Mouse (Mus musculus) heart, adult 2 months (tissue): ENCODE measurements around the gene Ube2j2. TPM values are rescaled to one million over a fixed set of nuclear protein-coding genes. Genes with fewer than 3 reads are reported as not detected.

Source experiments
- DNase-seq, 2 experiments: peaks; one replicate each; pipeline ENCODE4 v3.0.0; 2021
- H3K27ac ChIP-seq: fragments of 200-600 bp; 2 replicates; pipeline ENCODE4 v1.8.1; 2022
- H3K27me3 ChIP-seq: fragments of 200-500 bp; 2 replicates; pipeline ENCODE4 v1.6.1; 2012; ENCODE audit warnings: mild to moderate bottlenecking, low read length, inconsistent platforms, mixed read lengths; ENCODE audit not compliant: control insufficient read depth, insufficient read depth
- H3K36me3 ChIP-seq: fragments of 200-500 bp; 2 replicates; pipeline ENCODE4 v1.6.1; 2012; ENCODE audit warnings: low read length, inconsistent platforms; ENCODE audit not compliant: control insufficient read depth, insufficient read depth
- H3K4me1 ChIP-seq: fragments of 200-500 bp; 2 replicates; pipeline ENCODE4 v1.6.1; 2011; ENCODE audit warnings: low read length; ENCODE audit not compliant: control insufficient read depth, insufficient read depth
- H3K4me3 ChIP-seq: fragments of 200-600 bp; 2 replicates; pipeline ENCODE4 v1.8.1; 2022
- H3K79me2 ChIP-seq: fragments of 200-500 bp; replicated peaks from 2 replicates; pipeline ENCODE4 v1.6.1; 2012; ENCODE audit warnings: mild to moderate bottlenecking, inconsistent platforms, low read length, moderate library complexity, mixed read lengths; ENCODE audit not compliant: control insufficient read depth, insufficient read depth
- H3K9ac ChIP-seq: fragments of 200-500 bp; 2 replicates; pipeline ENCODE4 v1.6.1; 2012; ENCODE audit warnings: low read depth, mild to moderate bottlenecking, control low read depth, inconsistent platforms, low read length, mixed read lengths
- CTCF ChIP-seq: fragments of 200-600 bp; IDR thresholded peaks from 2 replicates; pipeline ENCODE4 v1.8.1; 2022; ENCODE audit warnings: antibody characterized with exemption, mild to moderate bottlenecking, moderate library complexity
- EP300 ChIP-seq: fragments of 200-500 bp; IDR thresholded peaks from 2 replicates; pipeline ENCODE4 v1.6.1; 2011; ENCODE audit warnings: low read depth, low read length, control low read depth; ENCODE audit not compliant: insufficient read depth
- POLR2A ChIP-seq: fragments of 200-500 bp; IDR thresholded peaks from 2 replicates; pipeline ENCODE4 v1.6.1; 2011; ENCODE audit warnings: mild to moderate bottlenecking, low read depth, low read length, control low read depth; ENCODE audit not compliant: insufficient read depth
- WGBS: fragments of 180-500 bp; shearing (Covaris S2); methylation state at CpG from one replicate; pipeline ENCODE4 v1.1.7; 2018; 5-methylcytosine and 5-hydroxymethylcytosine counted together
- intact Hi-C: fragments of 180-260 bp; cut with DNase I; formaldehyde crosslinking; loops from one replicate; pipeline ENCODE4 v1.15.1; 2025
- polyA plus RNA-seq: library from polyadenylated mRNA; depleted of rRNA; stranded (reverse); fragments of >200 nt; gene quantifications from 2 replicates; pipeline ENCODE4 v1.2.3, GENCODE M21; 2012
- total RNA-seq, 2 experiments: library from RNA; stranded (reverse); gene quantifications; 2 replicates each; pipeline ENCODE4 v1.2.3; 2021

The Ube2j2 gene
- total and polyA plus RNA-seq, 3 experiments, result 29.7 to 56.7 (median 55.8) TPM

DNA sequence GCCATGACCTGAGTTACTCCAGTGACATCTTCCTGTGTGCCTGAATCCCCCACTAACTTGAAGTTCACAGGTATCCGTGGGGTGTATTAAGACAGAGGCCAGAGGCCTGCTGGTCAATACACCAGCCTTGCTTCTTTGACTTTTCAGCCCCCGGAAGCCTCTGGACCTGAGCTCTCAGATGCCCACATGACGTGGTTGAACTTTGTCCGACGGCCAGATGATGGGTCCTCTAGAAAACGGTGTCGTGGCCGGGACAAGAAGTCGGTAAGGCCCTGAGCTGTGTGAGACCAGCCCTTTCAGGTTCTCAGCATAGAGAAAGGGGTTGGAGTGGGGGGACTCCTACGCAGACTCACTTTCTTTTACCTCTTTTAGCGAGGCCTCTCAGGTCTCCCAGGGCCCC is 20.8 kb downstream of the Ube2j2 start:
- Histone ChIP-seq H3K4me3 (no peak overlapping the region), H3K27me3 (no peaks in the 10 kb centered on the region), H3K27ac (no peak overlapping the region), H3K9ac (no peak overlapping the region), H3K79me2 (no peaks in the 10 kb centered on the region), H3K4me1 (peaks cover under 1% of the 10 kb centered on the region; the same call in 1 of the 2 replicates), H3K36me3 (no peaks in the 10 kb centered on the region)
- no peak for TF ChIP-seq EP300
- no peak for TF ChIP-seq POLR2A
- TF ChIP-seq CTCF, result no peak
- WGBS, result 92% methylated on average over 11 of the region's 11 CpGs
- DNase-seq, result no peak
- intact Hi-C loops, result no loop called here

DNA sequence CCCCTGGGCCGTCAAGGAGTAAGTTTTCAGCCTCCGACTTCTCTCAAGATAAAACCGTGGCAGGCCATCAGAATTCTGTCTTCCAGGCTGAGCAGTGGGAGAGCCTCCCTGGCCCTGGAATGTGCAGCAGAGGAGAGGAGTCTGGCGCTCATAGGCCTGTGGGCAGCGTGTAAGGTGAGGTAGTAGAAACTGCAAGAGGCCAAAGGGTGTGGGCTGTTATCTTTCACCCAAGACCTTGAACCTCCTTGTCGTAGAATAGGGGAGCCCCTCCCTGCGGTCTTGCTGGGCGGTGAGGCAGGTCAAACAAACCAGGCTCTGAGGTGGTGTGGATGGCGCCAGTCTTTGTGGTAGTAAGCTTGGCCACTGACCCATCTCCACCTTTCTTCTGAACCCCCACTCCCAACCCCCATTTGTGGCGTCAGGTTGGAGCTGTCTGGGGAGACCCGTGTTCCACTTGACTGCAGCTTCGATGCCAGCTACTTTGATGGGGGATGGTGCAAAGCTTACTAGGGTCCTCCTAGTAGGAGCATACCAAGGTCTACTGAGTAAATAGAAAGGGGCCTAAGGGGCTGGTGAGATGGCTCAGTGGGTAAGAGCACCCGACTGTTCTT is 25.5 kb downstream of the Ube2j2 start:
- Histone ChIP-seq H3K9ac (no peak overlapping the region), H3K4me3 (no peak overlapping the region), H3K4me1 (no peaks in the 10 kb centered on the region), H3K79me2 (no peaks in the 10 kb centered on the region), H3K27me3 (no peaks in the 10 kb centered on the region), H3K27ac (no peak overlapping the region), H3K36me3 (no peaks in the 10 kb centered on the region)
- DNase-seq, result no peak
- WGBS, result 73% methylated on average over 13 of the region's 13 CpGs
- intact Hi-C loops, result no loop called here
- TF ChIP-seq EP300, result no peak
- TF ChIP-seq POLR2A, result no peak
- no peak for TF ChIP-seq CTCF

DNA sequence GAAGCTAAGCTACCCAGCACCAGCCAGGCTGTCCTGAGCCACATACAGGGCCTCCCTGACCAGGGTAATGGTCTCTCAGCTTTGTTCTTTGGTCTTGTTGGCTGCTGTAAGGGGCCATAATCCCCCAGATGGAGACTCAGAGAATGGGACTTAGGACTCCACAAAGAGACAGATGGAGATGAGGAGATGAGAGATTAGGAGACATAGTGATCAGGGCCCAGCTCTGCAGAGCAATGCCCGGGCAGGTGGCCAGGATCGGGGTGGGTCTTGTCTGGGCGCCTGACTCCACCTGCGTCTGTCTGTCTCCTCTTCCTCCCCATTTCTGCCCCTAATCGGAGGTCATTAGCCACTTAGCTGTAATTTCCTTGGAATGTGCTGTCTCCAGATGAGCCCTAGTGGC is 26.7 kb downstream of the Ube2j2 start:
- WGBS, result 85% methylated on average over 5 of the region's 5 CpGs
- no peak overlapping the region for H3K27ac ChIP-seq
- H3K79me2 ChIP-seq, result no peaks in the 10 kb centered on the region
- intact Hi-C loops, result no loop called here
- no peak for DNase-seq
- no peaks in the 10 kb centered on the region for H3K27me3 ChIP-seq
- H3K36me3 ChIP-seq, result no peaks in the 10 kb centered on the region
- TF ChIP-seq EP300 (no peak), CTCF (no peak), POLR2A (no peak)
- no peaks in the 10 kb centered on the region for H3K4me1 ChIP-seq
- no peak overlapping the region for H3K9ac ChIP-seq
- no peak overlapping the region for H3K4me3 ChIP-seq

DNA sequence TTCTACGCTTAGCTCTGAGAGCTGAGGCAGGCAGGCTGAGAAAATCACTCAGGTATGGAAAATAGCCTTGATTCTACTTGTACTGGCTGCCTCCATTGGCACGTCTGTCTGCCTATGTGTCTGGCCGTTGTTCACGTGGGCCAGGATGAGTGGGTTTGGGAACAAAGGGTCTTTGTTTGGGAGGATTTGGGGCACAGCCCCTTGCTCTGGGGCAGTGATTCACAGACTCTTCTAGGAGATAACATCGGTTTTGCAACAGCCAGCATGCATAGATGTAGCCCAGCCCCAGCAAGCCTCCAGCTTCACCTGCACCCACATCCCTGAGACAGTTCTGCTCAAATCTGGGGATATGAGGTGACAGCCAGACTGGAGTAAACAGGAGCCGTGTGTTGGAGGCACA is 29.0 kb downstream of the Ube2j2 start:
- Histone ChIP-seq H3K9ac (no peak overlapping the region), H3K27ac (no peak overlapping the region), H3K79me2 (no peaks in the 10 kb centered on the region), H3K4me3 (no peak overlapping the region), H3K27me3 (no peaks in the 10 kb centered on the region), H3K36me3 (no peaks in the 10 kb centered on the region), H3K4me1 (no peaks in the 10 kb centered on the region)
- 67% methylated on average over 6 of the region's 6 CpGs for WGBS
- intact Hi-C loops, result no loop called here
- DNase-seq, result no peak
- TF ChIP-seq CTCF (no peak), POLR2A (no peak), EP300 (no peak)

DNA sequence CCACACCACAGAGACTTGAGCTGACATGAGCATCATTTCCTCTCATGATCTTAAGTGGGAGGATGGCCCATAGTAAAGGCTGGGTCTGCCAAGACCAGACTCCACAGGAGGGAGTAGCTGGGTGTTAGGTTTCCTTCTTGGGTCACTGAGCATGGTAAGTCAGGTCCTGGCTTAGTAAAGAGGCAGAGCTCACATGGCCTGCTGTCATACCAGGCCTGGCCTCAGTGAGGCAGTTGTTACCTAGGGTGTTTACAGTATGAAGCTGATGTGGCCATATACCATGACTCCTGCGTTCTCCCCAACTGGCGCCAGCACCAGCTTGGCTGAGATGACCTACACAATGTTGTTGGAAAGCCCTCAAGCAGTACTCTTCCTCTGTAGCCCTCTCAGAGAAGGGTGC is 29.6 kb downstream of the Ube2j2 start:
- WGBS, result 73% methylated on average over 2 of the region's 2 CpGs
- no peaks in the 10 kb centered on the region for H3K4me1 ChIP-seq
- intact Hi-C loops, result no loop called here

GRCm38 (mm10) chr4:155981436-155982082 is 37.9 kb downstream of the Ube2j2 start:
- intact Hi-C loops, result no loop called here
- H3K27ac ChIP-seq, result no peak overlapping the region
- TF ChIP-seq EP300 (no peak), POLR2A (no peak), CTCF (no peak)
- no peaks in the 10 kb centered on the region for H3K27me3 ChIP-seq
- no peak overlapping the region for H3K9ac ChIP-seq
- no peak overlapping the region for H3K4me3 ChIP-seq
- H3K79me2 ChIP-seq, result no peaks in the 10 kb centered on the region
- H3K4me1 ChIP-seq, result no peaks in the 10 kb centered on the region
- no peaks in the 10 kb centered on the region for H3K36me3 ChIP-seq
- whole genome bisulfite sequencing, result 66% methylated on average over 12 of the region's 12 CpGs
- no peak for DNase-seq

More for the DNA sequence above, 29.6 kb downstream of the Ube2j2 start:
- H3K79me2 ChIP-seq, result no peaks in the 10 kb centered on the region
- no peak overlapping the region for H3K4me3 ChIP-seq
- H3K27ac ChIP-seq, result no peak overlapping the region
- no peaks in the 10 kb centered on the region for H3K27me3 ChIP-seq
- no peak for DNase-seq
- no peak overlapping the region for H3K9ac ChIP-seq
- no peak for TF ChIP-seq CTCF
- H3K36me3 ChIP-seq, result no peaks in the 10 kb centered on the region
